In genomic region chr15:84412409-84412808, GRCm38 (mm10) we compare ENCODE assay signal across 8 mouse cellular contexts. TPM values are rescaled to one million over a fixed set of nuclear protein-coding genes. Genes with fewer than 3 reads are reported as not detected.
DNase-seq lines count a peak whose midpoint lies in the region; ATAC-seq and TF ChIP-seq lines count a peak whose summit lies in the region.

No protein-coding gene starts in this region.

- no peak for TF ChIP-seq CTCF in C2C12 (IDR thresholded peaks at IDR 0.05; ENCODE audit: control insufficient read depth, insufficient read depth, insufficient read length)

- peak overlapping the region; percentile 2 for H3ac ChIP-seq in C2C12 (ENCODE audit: control insufficient read depth, insufficient read length, low read depth)

- peak; percentile 10 for DNase-seq in cerebellum, adult 11-12 months
- DNase-seq in cerebellum, adult 8-10 months: no peak
- DNase-seq in heart, embryonic 10.5 days (ENCODE audit: low spot score): peak; percentile 80
- peak; percentile 25 to 27 for DNase-seq in left cerebral cortex, postnatal 36 days (ENCODE audit: low spot score in 2 of 2)
- DNase-seq in urinary bladder, postnatal 4 days (ENCODE audit: low spot score in 2 of 2): peak; percentile 41 to 75

- H3K79me3 ChIP-seq in C2C12 (ENCODE audit: low read depth): no peaks in the 10 kb centered on the region

- intact Hi-C loops in left cerebral cortex, postnatal 36 days (cut with DNase I): no loop called here

- H3K27ac ChIP-seq in heart, embryonic 10.5 days: peak overlapping the region; percentile 23; the same call in 1 of the 2 replicates

- no peaks in the 10 kb centered on the region for H3K9me3 ChIP-seq in heart, embryonic 10.5 days

- peaks cover 14% of the 10 kb centered on the region for H3K27me3 ChIP-seq in C2C12 (ENCODE audit: control insufficient read depth, insufficient read depth, insufficient read length)
- peaks cover 52% of the 10 kb centered on the region for H3K27me3 ChIP-seq in heart, embryonic 10.5 days (ENCODE audit: insufficient read depth, poor library complexity, severe bottlenecking)

- H3K36me3 ChIP-seq in C2C12 (ENCODE audit: control insufficient read depth, insufficient read depth): no peaks in the 10 kb centered on the region
- H3K36me3 ChIP-seq in heart, embryonic 10.5 days: no peaks in the 10 kb centered on the region

- WGBS in heart, embryonic 10.5 days: 7% methylated on average over 6 of the region's 6 CpGs

- H3K4me1 ChIP-seq in heart, embryonic 10.5 days: peaks cover 23% of the 10 kb centered on the region

- no peaks in the 10 kb centered on the region for H3K79me2 ChIP-seq in C2C12 (ENCODE audit: control insufficient read depth, insufficient read depth)

- ATAC-seq in common myeloid progenitor, adult 5-6 weeks (replicated peaks; ENCODE audit: low read depth, poor library complexity, severe bottlenecking): peak; percentile 96
- ATAC-seq in megakaryocyte progenitor cell, adult 5-6 weeks (replicated peaks; ENCODE audit: poor library complexity): peak; percentile 98

- no peak overlapping the region for H3K4me3 ChIP-seq in C2C12 (ENCODE audit: insufficient read depth, poor library complexity, severe bottlenecking)
- no peak overlapping the region for H3K4me3 ChIP-seq in heart, embryonic 10.5 days

TF ChIP-seq in C2C12, 6 proteins besides CTCF, POLR2A, EP300 and RAD21:
- TF ChIP-seq MAX (IDR thresholded peaks at IDR 0.05) (peak; percentile 34), MYOD1 (IDR thresholded peaks at IDR 0.05; ENCODE audit: control insufficient read depth, insufficient read length, low read depth) (no peak), FOSL1 (IDR thresholded peaks at IDR 0.05; ENCODE audit: insufficient read depth, low read length, poor library complexity, severe bottlenecking) (peak; percentile 67), CEBPB (IDR thresholded peaks at IDR 0.05; ENCODE audit: low read depth) (peak; percentile 50)

RNA-seq across cellular contexts. Expression of gene Shisal1, which starts 34.5 kb away (rescaled TPM):
- polyA plus RNA-seq in C2C12 (2012; fragmentation: generic; extraction: Trizol): not detected
- not detected in 2 replicates for total RNA-seq in common myeloid progenitor, adult 5-6 weeks (2017)
- 0.30 and 0.40 TPM in 2 replicates for polyA plus RNA-seq in heart, embryonic 10.5 days (2016; fragmentation: Nextera tagmentation; extraction: Ambion mirVana)
- total RNA-seq in left cerebral cortex, postnatal 36 days (2021): 10 to 100 TPM; 39.1 to 48.5 TPM
- total RNA-seq in megakaryocyte progenitor cell, adult 5-6 weeks (2015): not detected in 2 replicates
- total RNA-seq in megakaryocyte progenitor cell, adult 5-6 weeks (2017): not detected in 2 replicates

Comparison
In these comparisons a context has a peak if more than half of its experiments do, and no peak if none do; other contexts are left out.
1. RNA of gene Shisal1, which starts 34.5 kb away (total RNA-seq): 39.1 to 48.5 TPM in left cerebral cortex, postnatal 36 days; not detected in common myeloid progenitor, adult 5-6 weeks and not detected in megakaryocyte progenitor cell, adult 5-6 weeks; every median in the first group is over 10 times any median in the second.